Mouse (Mus musculus) cerebellum, adult 9-10 months (tissue): Measurements from ENCODE around the gene Ppara.
"Not testable (repeated sequence)": the region's sequence is repeated elsewhere in the genome, so short reads cannot be mapped to it uniquely, and the experiment has no call there.

ENCODE experiments used
- DNase-seq: peaks from one replicate; pipeline ENCODE4 v3.0.0; 2022

The Ppara gene

DNA sequence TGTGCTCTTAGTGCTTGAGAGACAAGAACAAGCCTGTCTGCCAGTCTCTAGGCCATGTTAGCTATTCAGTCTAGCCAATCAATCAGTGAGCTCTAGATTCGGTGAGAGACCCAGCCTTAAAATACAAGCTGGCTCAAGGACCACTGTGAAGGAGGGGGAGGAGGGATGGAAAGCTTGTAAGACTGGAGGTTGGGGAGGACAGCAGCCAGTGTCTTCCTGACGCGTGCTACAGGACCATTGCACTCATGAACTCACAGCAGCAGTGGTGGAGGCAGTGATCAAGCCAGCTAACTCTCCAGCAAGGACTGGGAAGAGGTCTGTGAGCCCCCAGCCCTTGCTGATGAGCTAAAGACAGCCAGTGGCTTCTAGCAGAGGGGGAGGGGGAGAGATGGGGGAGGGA lies 30.2 kb downstream of the Ppara start:
- DNase-seq = no peak

- DNase-seq = no peak
Observed at GRCm38 (mm10) chr15:85766677-85767076, 31.9 kb downstream of the Ppara start.

DNA sequence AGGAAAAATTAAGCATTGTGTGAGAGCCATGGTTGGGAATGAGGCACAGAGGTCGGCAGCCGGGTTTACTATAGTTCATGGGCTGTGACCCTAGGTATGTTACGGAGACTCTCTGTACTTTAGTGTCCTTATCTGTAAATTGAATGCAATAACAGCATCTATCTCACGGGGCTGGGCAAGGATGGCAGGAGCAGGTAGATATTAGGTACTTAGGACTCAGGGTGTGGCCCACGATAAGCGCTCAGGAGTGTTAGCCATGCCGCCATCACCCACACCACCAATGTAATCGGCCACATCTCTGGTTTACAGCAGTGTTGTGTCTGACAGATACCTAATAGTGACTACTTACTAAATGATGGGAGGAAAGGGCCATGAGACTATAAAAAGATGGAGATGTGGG lies 34.2 kb downstream of the Ppara start:
- no peak for DNase-seq

GRCm38 (mm10) chr15:85771306-85772121 lies 36.7 kb downstream of the Ppara start:
- DNase-seq = no peak

DNA sequence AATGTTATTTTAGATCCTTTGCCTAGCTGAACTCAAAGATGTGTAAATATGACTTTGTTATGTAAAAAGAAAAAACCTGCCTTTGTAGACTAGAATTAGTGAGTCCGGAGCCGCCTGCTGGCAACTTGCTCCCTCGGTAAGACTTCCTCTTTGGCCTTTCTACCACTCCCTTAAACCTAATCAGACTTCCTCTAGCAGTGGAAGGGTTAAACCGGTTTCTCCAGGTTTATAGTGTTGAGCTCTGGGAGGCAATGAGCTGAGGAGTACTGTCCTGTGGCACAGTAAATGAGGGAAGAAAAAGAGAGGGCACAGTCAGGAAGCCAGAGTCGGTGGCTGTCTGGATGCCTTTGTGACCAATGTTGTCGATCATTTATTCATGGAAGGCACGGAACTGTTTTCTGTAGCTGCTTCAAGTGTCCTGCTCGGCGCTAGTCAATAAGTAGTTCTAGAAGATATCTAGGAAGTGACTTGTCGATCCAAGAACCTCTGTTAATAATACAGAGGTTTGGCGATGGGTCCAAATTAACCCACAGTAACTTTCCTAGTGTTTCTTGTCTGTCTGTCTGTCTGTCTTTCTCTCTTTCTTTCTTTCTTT lies 37.5 kb downstream of the Ppara start:
- no peak for DNase-seq

- no peak for DNase-seq
Observed at GRCm38 (mm10) chr15:85774419-85774818, 39.6 kb downstream of the Ppara start.

DNA sequence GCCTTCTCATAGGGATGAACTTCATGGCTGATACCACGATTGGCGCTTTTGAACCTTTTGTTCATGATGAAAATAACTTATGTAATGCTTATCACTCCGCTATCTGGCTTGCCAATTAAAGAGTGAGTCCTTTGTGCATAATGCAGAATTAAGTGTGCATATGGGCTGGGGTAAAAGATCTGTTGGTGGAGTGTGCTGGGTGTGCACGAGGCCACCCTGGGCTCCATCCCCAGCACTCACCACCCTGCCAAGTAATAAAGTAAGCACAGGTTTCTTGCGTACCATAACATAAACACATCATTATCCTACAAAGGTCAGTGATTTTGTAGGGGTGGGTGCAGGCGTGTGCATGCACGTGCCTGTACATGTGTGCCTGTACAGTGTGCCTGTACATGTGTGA lies 40.2 kb downstream of the Ppara start:
- DNase-seq = no peak

DNA sequence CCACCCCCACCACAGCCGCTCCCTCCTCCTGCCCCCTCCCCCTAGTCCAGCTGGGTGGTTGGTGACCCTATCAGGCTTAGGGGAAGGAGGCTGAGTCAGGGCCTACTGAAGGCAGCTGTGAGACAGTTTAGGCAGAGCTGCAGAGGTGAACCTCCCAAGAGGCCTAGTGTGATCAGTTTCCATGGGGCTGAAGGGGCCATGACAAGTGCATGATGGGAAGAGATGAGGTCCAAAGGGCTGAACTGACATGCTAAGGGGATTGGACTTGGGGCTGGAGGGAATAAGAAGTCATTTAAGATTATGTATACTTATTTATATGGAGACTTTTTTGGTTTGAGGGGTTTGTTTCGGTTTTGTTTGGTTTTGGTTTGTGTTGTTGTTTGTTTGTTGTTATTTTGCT lies 41.5 kb downstream of the Ppara start:
- no peak for DNase-seq

DNA sequence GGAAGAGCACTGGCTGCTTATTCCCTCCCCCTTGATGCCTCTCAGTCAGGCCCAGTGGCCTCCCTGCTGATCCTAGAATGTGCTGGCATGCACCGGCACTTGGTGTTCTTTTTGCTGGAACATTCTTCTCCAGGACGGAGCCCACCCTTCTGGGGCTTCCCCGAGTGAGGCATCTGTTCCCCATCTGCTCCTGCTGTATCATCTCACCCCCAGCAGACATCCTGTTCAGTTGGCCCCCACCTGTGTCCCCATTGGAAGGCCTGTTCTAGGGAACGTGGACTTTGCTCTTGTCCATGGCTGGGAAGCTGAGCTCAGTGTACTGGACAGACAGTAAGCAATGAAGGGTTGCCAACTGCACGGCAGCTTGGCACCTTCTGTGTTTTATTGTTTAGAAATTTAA lies 42.0 kb downstream of the Ppara start:
- no peak for DNase-seq

GRCm38 (mm10) chr15:85778891-85779290 lies 44.1 kb downstream of the Ppara start:
- not testable (repeated sequence) for DNase-seq

- no peak for DNase-seq
Observed at GRCm38 (mm10) chr15:85783146-85783545, 48.4 kb downstream of the Ppara start.

GRCm38 (mm10) chr15:85784341-85784740 lies 49.6 kb downstream of the Ppara start:
- no peak for DNase-seq

DNA sequence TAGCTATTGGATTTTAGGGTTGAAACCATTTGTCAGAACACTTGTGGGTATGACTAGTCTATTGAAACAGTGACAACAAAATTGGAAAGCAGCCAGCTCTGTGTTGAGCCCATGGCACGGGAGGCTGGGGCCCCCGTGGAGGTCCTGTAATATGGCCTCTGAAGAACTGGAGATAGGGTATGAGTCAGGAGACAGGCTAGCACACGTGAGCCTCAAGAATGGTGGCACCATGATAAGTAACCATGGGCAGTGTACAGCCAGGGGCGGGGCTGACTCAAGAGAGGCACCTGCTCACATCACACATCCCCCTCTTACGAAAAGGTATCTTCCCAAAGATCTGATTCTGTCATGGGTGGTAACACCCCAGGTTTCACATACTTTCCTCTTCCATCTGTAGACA lies 51.9 kb downstream of the Ppara start:
- no peak for DNase-seq

GRCm38 (mm10) chr15:85787482-85787881 lies 52.7 kb downstream of the Ppara start:
- no peak for DNase-seq

GRCm38 (mm10) chr15:85788051-85788450 lies 53.3 kb downstream of the Ppara start:
- no peak for DNase-seq

DNA sequence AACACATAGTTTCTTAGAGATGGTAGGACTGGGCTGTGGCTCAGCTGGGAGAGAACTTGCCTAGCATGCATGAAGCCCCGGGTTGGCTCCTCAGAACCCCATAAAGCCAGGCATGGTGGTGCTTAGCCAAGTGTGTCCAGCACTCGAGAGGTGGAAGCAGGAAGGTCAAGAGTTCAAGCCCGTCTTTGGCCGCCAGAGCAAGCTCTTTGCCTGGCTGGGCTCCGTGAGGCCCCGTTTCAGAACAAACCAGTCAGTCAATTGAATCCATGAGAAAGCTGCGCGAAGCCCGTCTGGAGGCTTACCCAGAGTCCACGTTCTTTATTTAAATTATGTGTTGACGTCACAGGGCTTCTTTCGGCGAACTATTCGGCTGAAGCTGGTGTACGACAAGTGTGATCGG lies 53.9 kb downstream of the Ppara start:
- DNase-seq = no peak

- DNase-seq = no peak
Observed at GRCm38 (mm10) chr15:85791449-85791848, 56.7 kb downstream of the Ppara start.

- peak; percentile 16 for DNase-seq
Observed at GRCm38 (mm10) chr15:85792819-85793218, 58.0 kb downstream of the Ppara start.

DNA sequence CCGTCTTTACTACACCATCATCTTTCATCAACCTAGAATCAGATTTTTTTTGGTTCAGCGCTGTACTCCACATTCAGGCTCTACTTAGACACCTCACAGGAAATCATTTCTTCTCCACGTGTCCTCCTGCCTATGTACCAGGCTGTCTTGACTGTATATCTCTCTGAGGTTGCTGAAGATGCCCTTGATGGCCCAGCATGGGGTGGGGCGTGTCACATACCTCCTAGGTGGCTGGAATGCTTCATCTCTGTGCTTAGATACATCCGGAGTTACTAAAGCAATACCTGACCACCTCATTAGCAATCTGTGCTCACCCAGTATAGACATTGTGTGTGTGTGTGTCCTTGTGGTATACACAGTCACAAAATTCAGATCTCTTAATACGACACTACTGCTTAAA lies 60.7 kb downstream of the Ppara start:
- no peak for DNase-seq

DNA sequence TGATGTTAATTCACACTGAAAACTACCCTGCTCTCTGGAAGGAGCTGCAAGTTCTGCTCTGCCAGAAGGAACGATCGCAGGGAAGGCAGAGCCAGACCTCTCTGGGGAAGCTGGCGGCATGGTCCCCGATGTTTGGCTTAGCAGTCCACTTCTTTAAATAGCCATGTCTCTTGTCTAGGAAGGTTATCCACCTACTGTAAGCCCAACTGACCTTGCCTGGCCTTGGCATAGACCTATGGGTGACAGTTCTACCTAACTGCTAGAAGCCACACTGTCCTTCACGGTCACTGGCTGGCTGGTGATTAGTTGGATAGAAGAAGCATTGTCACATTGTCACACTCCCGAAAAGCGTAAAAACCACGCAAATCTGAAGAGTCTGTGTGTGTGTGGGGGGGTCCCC lies 63.9 kb downstream of the Ppara start:
- DNase-seq = no peak

GRCm38 (mm10) chr15:85802931-85803330 lies 68.1 kb downstream of the Ppara start:
- no peak for DNase-seq

DNA sequence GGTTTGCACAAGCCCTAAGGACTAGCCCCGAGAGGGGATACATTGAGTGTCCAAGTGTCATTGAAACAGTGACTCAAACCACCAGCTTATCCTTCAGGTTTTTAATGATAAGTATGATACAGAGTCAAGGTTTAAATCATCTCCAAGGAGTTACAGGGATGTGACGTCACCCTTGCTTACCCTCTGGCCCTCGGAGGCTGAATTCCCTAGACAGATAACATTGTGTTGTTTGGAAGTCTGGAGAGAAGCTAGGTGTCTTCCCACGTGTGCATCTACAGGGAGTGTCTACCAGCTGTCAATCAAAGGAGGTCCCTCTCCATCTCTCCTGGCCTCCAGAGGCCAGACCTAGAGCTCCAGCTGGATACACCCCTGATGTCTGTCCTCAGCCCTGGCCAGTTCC lies 72.1 kb downstream of the Ppara start:
- DNase-seq = no peak

GRCm38 (mm10) chr15:85807404-85807803 lies 72.6 kb downstream of the Ppara start:
- DNase-seq = no peak

- no peak for DNase-seq
Observed at GRCm38 (mm10) chr15:85808031-85808430, 73.2 kb downstream of the Ppara start.

DNA sequence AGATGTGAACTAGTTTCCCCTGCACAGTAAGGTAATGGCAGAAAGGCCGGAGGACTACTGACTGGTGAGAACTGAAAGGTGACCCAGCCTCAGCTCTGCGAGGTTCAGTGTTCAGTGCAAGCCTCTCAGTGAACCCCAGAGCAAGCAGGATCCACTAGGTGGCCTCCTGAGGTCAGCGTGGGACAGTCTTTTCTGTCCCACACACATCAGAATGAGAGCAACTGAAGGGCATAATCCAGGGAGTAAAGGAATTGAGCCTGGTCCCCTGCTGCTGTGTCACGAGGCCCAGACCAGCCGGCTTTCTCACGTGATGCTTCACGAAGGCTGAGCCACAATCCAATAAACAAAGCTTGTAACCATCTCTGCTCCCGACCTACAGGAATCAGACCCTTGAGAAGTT lies 73.7 kb downstream of the Ppara start:
- DNase-seq = no peak
